Mouse (Mus musculus) heart, embryonic 16.5 days (tissue): ENCODE measurements around the gene Nudt16l1. TPM values are rescaled to one million over a fixed set of nuclear protein-coding genes. Genes with fewer than 3 reads are reported as not detected.
A peak's percentile ranks its signal among the peaks of the same experiment; 100 is the strongest.

Experiments used
- ATAC-seq: fragments of 200-750 bp; cut with Nextera tagmentation; replicated peaks from 2 replicates; pipeline ENCODE4 v1.8.0; 2017; ENCODE audit warnings: moderate number of reproducible peaks; ENCODE audit not compliant: insufficient read depth, low FRiP score; ENCODE audit errors: extremely low read depth
- H3K27ac ChIP-seq: fragments of 300-500 bp; sonication (generic); 2 replicates; pipeline ENCODE4 v1.5.1; 2014; ENCODE audit warnings: mild to moderate bottlenecking, low read length, control low read depth, moderate library complexity
- H3K27me3 ChIP-seq: fragments of 300-500 bp; sonication (generic); 2 replicates; pipeline ENCODE4 v1.6.1; 2014; ENCODE audit warnings: low read length, mixed read lengths; ENCODE audit not compliant: control insufficient read depth, insufficient read depth
- H3K36me3 ChIP-seq: fragments of 300-500 bp; sonication (generic); 2 replicates; pipeline ENCODE4 v1.6.1; 2014; ENCODE audit not compliant: control insufficient read depth, insufficient read depth
- H3K4me1 ChIP-seq: fragments of 300-500 bp; sonication (generic); 2 replicates; pipeline ENCODE4 v1.6.1; 2014; ENCODE audit warnings: low read length, mixed read lengths; ENCODE audit not compliant: control insufficient read depth, insufficient read depth
- H3K4me2 ChIP-seq: fragments of 300-500 bp; sonication (generic); 2 replicates; pipeline ENCODE4 v1.6.1; 2014; ENCODE audit warnings: low read depth, mild to moderate bottlenecking, control low read depth, low read length
- H3K4me3 ChIP-seq: fragments of 300-500 bp; sonication (generic); 2 replicates; pipeline ENCODE4 v1.5.1; 2014; ENCODE audit warnings: mild to moderate bottlenecking, control low read depth, low read length
- H3K9ac ChIP-seq: fragments of 300-500 bp; sonication (generic); 2 replicates; pipeline ENCODE4 v1.6.1; 2014; ENCODE audit warnings: low read length, control low read depth
- H3K9me3 ChIP-seq: fragments of 300-500 bp; sonication (generic); replicated peaks from 2 replicates; pipeline ENCODE4 v1.6.1; 2016; ENCODE audit warnings: low read length; ENCODE audit not compliant: control insufficient read depth
- WGBS: fragments of 180-500 bp; shearing (Covaris S2); extraction: QIAGEN DNeasy Blood & Tissue Kit; methylation state at CpG from one replicate; pipeline ENCODE4 v1.1.7; 2014; 5-methylcytosine and 5-hydroxymethylcytosine counted together
- polyA plus RNA-seq: library from polyadenylated mRNA; unstranded; fragments of >200 nt; fragmentation: Nextera tagmentation; extraction: Ambion mirVana; gene quantifications from 2 replicates; pipeline ENCODE4 v1.2.1, GENCODE M21; 2015

The Nudt16l1 gene
- polyA plus RNA-seq, 1 experiment from 2014 or later: 125 TPM

GRCm38 (mm10) chr16:4927967-4928366 lies 10.6 kb upstream of the Nudt16l1 start:
- H3K9ac ChIP-seq: no peak overlapping the region
- H3K4me1 ChIP-seq: peaks cover 5% of the 10 kb centered on the region; the same call in 1 of the 2 replicates
- no peak for ATAC-seq
- peaks cover 71% of the 10 kb centered on the region for H3K36me3 ChIP-seq
- H3K4me2 ChIP-seq: no peak overlapping the region
- 94% methylated on average over 7 of the region's 7 CpGs for WGBS
- H3K27ac ChIP-seq: no peak overlapping the region
- no peaks in the 10 kb centered on the region for H3K9me3 ChIP-seq
- no peaks in the 10 kb centered on the region for H3K27me3 ChIP-seq
- no peak overlapping the region for H3K4me3 ChIP-seq

GRCm38 (mm10) chr16:4928474-4928873 lies 10.1 kb upstream of the Nudt16l1 start:
- H3K9ac ChIP-seq: no peak overlapping the region
- H3K4me2 ChIP-seq: no peak overlapping the region
- H3K4me1 ChIP-seq: peaks cover 5% of the 10 kb centered on the region; the same call in 1 of the 2 replicates
- H3K9me3 ChIP-seq: no peaks in the 10 kb centered on the region
- peaks cover 67% of the 10 kb centered on the region for H3K36me3 ChIP-seq
- ATAC-seq: no peak
- 74% methylated on average over 2 of the region's 2 CpGs for WGBS
- no peak overlapping the region for H3K27ac ChIP-seq
- H3K4me3 ChIP-seq: no peak overlapping the region
- no peaks in the 10 kb centered on the region for H3K27me3 ChIP-seq

GRCm38 (mm10) chr16:4932429-4932828 lies 6.1 kb upstream of the Nudt16l1 start:
- Histone ChIP-seq H3K4me3 (no peak overlapping the region), H3K27ac (no peak overlapping the region)
- 67% methylated on average over 3 of the region's 3 CpGs for WGBS

GRCm38 (mm10) chr16:4935430-4935829 lies 3.1 kb upstream of the Nudt16l1 start:
- Histone ChIP-seq H3K27me3 (no peaks in the 10 kb centered on the region), H3K36me3 (peaks cover 50% of the 10 kb centered on the region), H3K9ac (no peak overlapping the region), H3K4me2 (no peak overlapping the region), H3K4me1 (peaks cover 18% of the 10 kb centered on the region), H3K4me3 (no peak overlapping the region), H3K27ac (no peak overlapping the region; the same call in 1 of the 2 replicates), H3K9me3 (no peaks in the 10 kb centered on the region)
- 95% methylated on average over 31 of the region's 31 CpGs for WGBS
- ATAC-seq: no peak

More at GRCm38 (mm10) chr16:4932429-4932828, 6.1 kb upstream of the Nudt16l1 start:
- H3K27me3 ChIP-seq: no peaks in the 10 kb centered on the region
- no peaks in the 10 kb centered on the region for H3K9me3 ChIP-seq
- H3K4me2 ChIP-seq: no peak overlapping the region
- peaks cover 10% of the 10 kb centered on the region; the same call in 1 of the 2 replicates for H3K4me1 ChIP-seq
- no peak for ATAC-seq
- no peak overlapping the region for H3K9ac ChIP-seq
- peaks cover 67% of the 10 kb centered on the region for H3K36me3 ChIP-seq

GRCm38 (mm10) chr16:4935931-4936703 lies 2.4 kb upstream of the Nudt16l1 start:
- Histone ChIP-seq H3K27ac (peak overlapping the region; percentile 68), H3K9ac (no peak overlapping the region), H3K36me3 (peaks cover 48% of the 10 kb centered on the region), H3K9me3 (no peaks in the 10 kb centered on the region), H3K4me1 (peaks cover 18% of the 10 kb centered on the region), H3K27me3 (no peaks in the 10 kb centered on the region), H3K4me2 (no peak overlapping the region), H3K4me3 (no peak overlapping the region)
- no peak for ATAC-seq
- 61% methylated on average over 10 of the region's 10 CpGs for WGBS

GRCm38 (mm10) chr16:4937351-4938190 lies 990 bp upstream of the Nudt16l1 start:
- H3K9ac ChIP-seq: no peak overlapping the region
- H3K4me3 ChIP-seq: no peak overlapping the region
- peaks cover 44% of the 10 kb centered on the region for H3K36me3 ChIP-seq
- WGBS: 89% methylated on average over 8 of the region's 8 CpGs
- no peak overlapping the region for H3K4me2 ChIP-seq
- no peak overlapping the region for H3K27ac ChIP-seq
- peaks cover 14% of the 10 kb centered on the region for H3K4me1 ChIP-seq
- no peaks in the 10 kb centered on the region for H3K9me3 ChIP-seq
- no peak for ATAC-seq
- no peaks in the 10 kb centered on the region for H3K27me3 ChIP-seq

- WGBS: under 1% methylated on average over 28 of the region's 28 CpGs
- ATAC-seq: peak; percentile 96
These were observed 428 bp downstream of the Nudt16l1 start for GRCm38 (mm10) chr16:4938989-4939388.

GRCm38 (mm10) chr16:4939412-4939811 lies 851 bp downstream of the Nudt16l1 start:
- H3K27me3 ChIP-seq: no peaks in the 10 kb centered on the region
- H3K4me2 ChIP-seq: peak overlapping the region; percentile 90
- H3K9ac ChIP-seq: peak overlapping the region; percentile 93
- H3K9me3 ChIP-seq: no peaks in the 10 kb centered on the region
- peak overlapping the region; percentile 83 for H3K4me3 ChIP-seq
- ATAC-seq: peak; percentile 61
- H3K27ac ChIP-seq: peak overlapping the region; percentile 83
- H3K36me3 ChIP-seq: peaks cover 37% of the 10 kb centered on the region
- 2% methylated on average over 16 of the region's 16 CpGs for WGBS
- H3K4me1 ChIP-seq: peaks cover 13% of the 10 kb centered on the region

More at GRCm38 (mm10) chr16:4938989-4939388, 428 bp downstream of the Nudt16l1 start:
- H3K4me1 ChIP-seq: peaks cover 13% of the 10 kb centered on the region
- peak overlapping the region; percentile 93 for H3K9ac ChIP-seq
- peaks cover 41% of the 10 kb centered on the region for H3K36me3 ChIP-seq
- peak overlapping the region; percentile 90 for H3K4me2 ChIP-seq
- no peaks in the 10 kb centered on the region for H3K27me3 ChIP-seq
- peak overlapping the region; percentile 83 for H3K27ac ChIP-seq
- peak overlapping the region; percentile 83 for H3K4me3 ChIP-seq
- no peaks in the 10 kb centered on the region for H3K9me3 ChIP-seq
